Mouse (Mus musculus) adrenal gland, adult 2 months (tissue): ENCODE data around the gene Syne1. TPM values are rescaled to one million over a fixed set of nuclear protein-coding genes. Genes with fewer than 3 reads are reported as not detected.

Experiments
- DNase-seq: peaks from one replicate; pipeline ENCODE4 v3.0.0; 2021
- polyA plus RNA-seq: library from polyadenylated mRNA; depleted of rRNA; stranded (reverse); fragments of >200 nt; gene quantifications from 2 replicates; pipeline ENCODE4 v1.2.3, GENCODE M21; 2012; rRNA removed
- total RNA-seq, 2 experiments: library from RNA; stranded (reverse); gene quantifications; 2 replicates each; pipeline ENCODE4 v1.2.3; 2021

Gene Syne1
- total and polyA plus RNA-seq, 3 experiments = 7.1 to 21.2 (median 21.0) TPM

DNA sequence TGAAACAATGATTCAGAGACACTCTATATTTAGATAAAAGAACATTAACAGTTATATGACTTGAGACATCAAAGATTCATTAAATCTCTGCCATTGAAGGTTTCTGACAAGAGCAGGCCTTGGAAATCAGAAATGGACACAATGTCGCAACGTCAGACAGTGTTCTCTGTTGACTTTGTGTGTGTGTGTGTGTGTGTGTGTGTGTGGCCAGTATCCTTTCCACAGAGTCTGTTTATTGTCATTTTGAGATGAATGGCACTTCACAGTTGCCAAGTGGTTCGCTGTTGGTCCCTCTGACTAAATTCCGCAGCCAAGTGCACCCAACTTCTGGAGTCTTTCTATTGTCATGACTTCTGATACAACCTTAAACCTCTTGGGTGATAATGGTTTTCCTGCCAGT is 577.0 kb downstream of the Syne1 start:
- DNase-seq = peak; percentile 44

DNA sequence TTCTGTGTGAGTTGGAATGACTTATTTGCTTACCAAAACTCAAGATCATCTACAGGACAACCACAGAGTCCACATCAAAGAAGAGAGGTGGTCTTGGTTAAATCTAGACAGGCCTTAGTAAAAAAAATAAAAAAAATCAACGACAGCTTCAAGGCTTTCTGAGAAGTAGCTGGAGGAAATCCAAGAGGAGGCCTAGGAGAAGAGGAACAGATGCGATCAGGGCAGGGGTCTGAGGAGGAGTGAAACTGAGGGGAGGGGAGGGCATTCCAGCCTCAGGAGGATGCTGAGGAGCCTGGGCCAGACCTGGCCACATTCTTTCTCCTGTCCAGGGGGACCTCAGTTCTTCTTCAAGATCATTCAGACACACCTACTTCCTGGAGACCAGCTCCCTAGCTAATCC is 579.3 kb downstream of the Syne1 start:
- DNase-seq = no peak

DNA sequence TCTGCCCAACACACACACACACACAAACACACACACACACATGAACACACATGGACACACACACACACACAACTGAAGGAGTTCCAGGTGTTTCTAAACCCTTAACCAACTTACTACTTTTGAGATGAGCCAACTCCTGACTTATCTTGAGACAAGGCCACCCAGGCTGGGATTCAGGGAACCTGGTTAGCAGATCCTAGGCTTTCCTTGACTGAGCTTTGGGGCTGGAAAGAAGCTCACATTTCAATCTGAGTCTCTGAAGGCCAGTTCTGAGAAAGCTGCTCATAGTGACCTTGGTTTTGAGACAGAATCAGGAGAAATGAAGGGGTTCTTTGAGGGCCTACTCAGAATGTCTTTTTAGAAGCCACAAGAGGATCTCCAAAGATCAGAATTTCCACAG is 579.7 kb downstream of the Syne1 start:
- peak; percentile 32 for DNase-seq

DNA sequence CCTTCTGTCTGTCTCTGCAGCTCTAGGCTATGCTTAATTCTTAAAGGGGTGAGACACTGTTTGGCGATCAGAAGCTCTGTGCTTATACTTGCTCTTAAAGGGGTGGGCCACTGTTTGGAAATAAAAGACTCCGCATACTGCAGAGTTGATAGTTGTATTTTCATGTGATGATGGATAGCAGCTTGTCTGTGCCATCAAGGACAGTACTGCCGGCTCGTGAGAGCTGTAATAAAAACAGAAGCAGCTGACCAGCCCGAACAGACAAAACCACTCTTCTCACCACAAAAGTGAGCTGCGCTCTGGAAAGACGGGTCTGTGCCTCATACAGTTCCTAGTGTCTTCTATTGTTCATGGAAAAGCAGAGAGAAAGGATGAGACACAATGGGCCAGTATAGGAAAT is 580.1 kb downstream of the Syne1 start:
- DNase-seq = peak; percentile 51

Other genes starting within 250 kb of the Syne1 start
- gene Myct1, start 42.3 kb upstream of the Syne1 start, total RNA-seq = 1 to 10 TPM; 1.8 to 5.1 TPM
- 1.9 and 2.7 TPM in 2 replicates for gene Myct1, start 42.3 kb upstream of the Syne1 start, polyA plus RNA-seq
- under 1 TPM; 0.32 to 0.62 TPM for gene Vip, start 87.7 kb upstream of the Syne1 start, total RNA-seq
- gene Vip, start 87.7 kb upstream of the Syne1 start, polyA plus RNA-seq = 0.08 TPM in 1 of 2 replicates, not detected in the other